Mouse (Mus musculus) embryonic facial prominence, embryonic 14.5 days (tissue): ENCODE data around the gene Slit1. TPM values are rescaled to one million over a fixed set of nuclear protein-coding genes. Genes with fewer than 3 reads are reported as not detected.

Source experiments
- ATAC-seq: fragments of 200-750 bp; cut with Nextera tagmentation; 2 replicates; pipeline ENCODE4 v1.8.0; 2017; ENCODE audit warnings: low read depth, moderate number of reproducible peaks, moderate TSS enrichment
- DNase-seq: peaks from one replicate; pipeline ENCODE4 v3.0.0-alpha.2; 2015; ENCODE audit warnings: low spot score
- H3K27ac ChIP-seq: fragments of 300-500 bp; sonication (generic); replicated peaks from 2 replicates; pipeline ENCODE4 v1.5.1; 2014; ENCODE audit warnings: low read depth, mild to moderate bottlenecking, low read length, moderate library complexity
- H3K27me3 ChIP-seq: fragments of 300-500 bp; sonication (generic); replicated peaks from 2 replicates; pipeline ENCODE4 v1.6.1; 2014; ENCODE audit warnings: low read length; ENCODE audit not compliant: control insufficient read depth, insufficient read depth
- H3K36me3 ChIP-seq: fragments of 300-500 bp; sonication (generic); 2 replicates; pipeline ENCODE4 v1.6.1; 2014; ENCODE audit warnings: low read length, mixed read lengths; ENCODE audit not compliant: control insufficient read depth, insufficient read depth
- H3K4me1 ChIP-seq: fragments of 300-500 bp; sonication (generic); 2 replicates; pipeline ENCODE4 v1.6.1; 2014; ENCODE audit warnings: antibody characterized with exemption, low read length; ENCODE audit not compliant: control insufficient read depth, insufficient read depth
- H3K4me2 ChIP-seq: fragments of 300-500 bp; sonication (generic); 2 replicates; pipeline ENCODE4 v1.6.1; 2014; ENCODE audit warnings: low read depth, mild to moderate bottlenecking, low read length, moderate library complexity, mixed read lengths
- H3K4me3 ChIP-seq: fragments of 300-500 bp; sonication (generic); 2 replicates; pipeline ENCODE4 v1.5.1; 2014; ENCODE audit warnings: low read depth, mild to moderate bottlenecking, low read length
- H3K9ac ChIP-seq: fragments of 300-500 bp; sonication (generic); 2 replicates; pipeline ENCODE4 v1.6.1; 2014; ENCODE audit warnings: low read depth, mild to moderate bottlenecking, low read length, moderate library complexity, mixed read lengths
- H3K9me3 ChIP-seq: fragments of 300-500 bp; sonication (generic); 2 replicates; pipeline ENCODE4 v1.6.1; 2016; ENCODE audit warnings: low read length; ENCODE audit not compliant: control insufficient read depth
- WGBS: fragments of 180-500 bp; shearing (Covaris S2); extraction: QIAGEN DNeasy Blood & Tissue Kit; methylation state at CpG from one replicate; pipeline ENCODE4 v1.1.7; 2014; 5-methylcytosine and 5-hydroxymethylcytosine counted together
- polyA plus RNA-seq: library from polyadenylated mRNA; unstranded; fragments of >200 nt; fragmentation: Nextera tagmentation; extraction: Ambion mirVana; gene quantifications from 2 replicates; pipeline ENCODE4 v1.2.1, GENCODE M21; 2014

The Slit1 gene
- polyA plus RNA-seq, 1 experiment from 2014 or later, result 1.7 TPM

DNA sequence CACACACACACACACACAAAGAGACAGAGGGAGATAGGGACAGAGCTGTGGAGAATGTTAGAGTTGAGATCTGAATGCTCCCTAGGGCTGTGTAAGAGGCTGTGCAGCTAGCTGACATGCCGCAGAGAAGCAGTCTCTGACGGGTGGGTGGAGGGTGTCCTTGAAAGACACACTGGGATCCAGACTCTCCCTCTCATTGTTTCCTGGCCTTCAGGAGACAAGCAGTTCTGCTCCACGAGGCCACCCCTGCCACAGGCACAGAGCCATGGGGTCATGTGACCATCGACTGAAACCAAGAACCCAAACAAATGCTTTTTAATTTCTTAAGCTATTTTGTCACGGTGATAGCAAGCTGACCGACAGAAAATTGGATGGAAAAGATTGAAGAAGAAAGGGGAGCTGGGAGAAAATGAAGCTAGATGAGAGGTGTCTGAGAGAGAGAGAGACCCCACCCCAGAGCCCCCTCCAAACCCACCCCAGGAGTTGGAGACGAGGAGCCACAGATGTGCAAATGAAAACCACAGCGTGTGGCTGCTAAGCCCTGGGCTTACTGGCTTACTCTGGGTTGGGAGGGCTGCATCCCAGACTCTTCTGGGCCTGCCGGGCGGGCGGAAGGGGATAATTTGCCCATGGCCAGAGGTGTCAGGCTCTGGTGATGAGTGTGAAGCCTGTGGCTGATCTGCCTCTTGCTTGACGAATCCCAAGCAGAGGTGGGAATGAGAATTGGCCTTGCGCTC, 79.8 kb downstream of the Slit1 start:
- DNase-seq (no peak), ATAC-seq (no peak)
- no peak overlapping the region for H3K4me2 ChIP-seq

DNA sequence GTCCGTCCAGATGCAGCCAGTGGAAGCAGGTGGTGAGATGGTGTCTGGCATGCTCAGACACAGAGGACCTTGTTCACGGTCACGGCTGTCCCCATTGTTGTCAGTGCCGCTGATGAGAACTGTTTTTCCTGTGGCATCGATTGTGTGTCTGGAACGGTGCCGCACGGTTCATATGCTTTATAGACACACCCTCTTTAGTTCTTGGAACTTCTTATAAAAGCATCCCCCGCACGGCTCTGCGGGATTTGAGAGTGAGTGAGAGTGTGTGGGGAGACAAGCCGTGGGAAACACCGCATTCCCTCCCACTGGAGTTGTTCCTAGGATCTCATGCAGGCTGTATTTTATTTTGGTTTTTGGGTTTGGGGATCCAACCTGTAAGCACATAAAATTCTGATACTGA, 82.0 kb downstream of the Slit1 start:
- Histone ChIP-seq H3K9ac (no peak overlapping the region), H3K27me3 (peaks cover 35% of the 10 kb centered on the region), H3K27ac (no peak overlapping the region), H3K4me1 (no peaks in the 10 kb centered on the region), H3K36me3 (no peaks in the 10 kb centered on the region), H3K9me3 (no peaks in the 10 kb centered on the region), H3K4me3 (no peak overlapping the region), H3K4me2 (no peak overlapping the region)
- DNase-seq (no peak), ATAC-seq (no peak)
- WGBS, result 84% methylated on average over 13 of the region's 13 CpGs

More for the DNA sequence above, 79.8 kb downstream of the Slit1 start:
- Histone ChIP-seq H3K4me3 (no peak overlapping the region), H3K9ac (no peak overlapping the region), H3K9me3 (no peaks in the 10 kb centered on the region), H3K4me1 (no peaks in the 10 kb centered on the region), H3K36me3 (no peaks in the 10 kb centered on the region), H3K27ac (no peak overlapping the region), H3K27me3 (peaks cover 17% of the 10 kb centered on the region)
- 3% methylated on average over 10 of the region's 13 CpGs for WGBS

DNA sequence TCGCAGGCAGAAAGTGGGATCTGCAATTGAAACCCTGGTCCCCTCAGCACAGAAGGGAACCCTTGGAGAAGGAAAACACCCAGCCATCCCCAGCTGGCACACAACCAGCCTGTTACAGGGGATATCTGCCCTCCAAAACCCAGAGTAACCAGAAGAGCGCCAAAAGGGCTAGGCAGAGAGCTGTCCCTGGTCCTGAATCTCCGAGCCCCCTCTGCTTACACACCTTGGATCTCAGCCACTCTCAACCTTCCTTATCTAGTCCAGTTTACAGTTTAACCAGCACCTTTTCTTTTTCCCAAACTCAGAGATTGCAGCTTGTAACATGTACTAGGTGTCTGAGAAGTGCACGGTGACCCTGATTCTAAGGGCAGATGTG, 82.5 kb downstream of the Slit1 start:
- DNase-seq, result peak; percentile 84
- H3K27me3 ChIP-seq, result peaks cover 38% of the 10 kb centered on the region
- WGBS, result 22% methylated on average over 4 of the region's 4 CpGs

GRCm38 (mm10) chr19:41660294-41660998, 83.0 kb downstream of the Slit1 start:
- ATAC-seq (no peak), DNase-seq (no peak)
- Histone ChIP-seq H3K27me3 (peaks cover 38% of the 10 kb centered on the region), H3K4me1 (no peaks in the 10 kb centered on the region), H3K9ac (no peak overlapping the region), H3K27ac (no peak overlapping the region), H3K4me2 (no peak overlapping the region), H3K36me3 (no peaks in the 10 kb centered on the region), H3K9me3 (no peaks in the 10 kb centered on the region), H3K4me3 (no peak overlapping the region)
- WGBS, result 63% methylated on average over 16 of the region's 17 CpGs

More for the DNA sequence above, 82.5 kb downstream of the Slit1 start:
- Histone ChIP-seq H3K9me3 (no peaks in the 10 kb centered on the region), H3K27ac (no peak overlapping the region), H3K4me2 (no peak overlapping the region), H3K9ac (no peak overlapping the region), H3K4me3 (no peak overlapping the region), H3K36me3 (no peaks in the 10 kb centered on the region), H3K4me1 (no peaks in the 10 kb centered on the region)
- no peak for ATAC-seq

GRCm38 (mm10) chr19:41657446-41657845, 86.0 kb downstream of the Slit1 start:
- no peak overlapping the region for H3K9ac ChIP-seq
- no peak for DNase-seq
- no peak overlapping the region for H3K4me3 ChIP-seq
- ATAC-seq, result no peak
- WGBS, result 15% methylated on average over 9 of the region's 9 CpGs
- H3K4me1 ChIP-seq, result no peaks in the 10 kb centered on the region
- H3K27me3 ChIP-seq, result peaks cover 23% of the 10 kb centered on the region
- no peak overlapping the region for H3K4me2 ChIP-seq
- H3K27ac ChIP-seq, result no peak overlapping the region
- H3K36me3 ChIP-seq, result no peaks in the 10 kb centered on the region
- H3K9me3 ChIP-seq, result no peaks in the 10 kb centered on the region

- no peak overlapping the region for H3K4me3 ChIP-seq
- H3K4me1 ChIP-seq, result no peaks in the 10 kb centered on the region
- no peak overlapping the region for H3K9ac ChIP-seq
- H3K9me3 ChIP-seq, result no peaks in the 10 kb centered on the region
- H3K36me3 ChIP-seq, result no peaks in the 10 kb centered on the region
- ATAC-seq (no peak), DNase-seq (no peak)
- WGBS, result 75% methylated on average over 14 of the region's 14 CpGs
- H3K4me2 ChIP-seq, result no peak overlapping the region
- peaks cover 23% of the 10 kb centered on the region for H3K27me3 ChIP-seq
- no peak overlapping the region for H3K27ac ChIP-seq
These were observed 86.8 kb downstream of the Slit1 start for GRCm38 (mm10) chr19:41656671-41657070.

- peak; percentile 68 for DNase-seq
- Histone ChIP-seq H3K9me3 (no peaks in the 10 kb centered on the region), H3K36me3 (no peaks in the 10 kb centered on the region), H3K27ac (no peak overlapping the region), H3K27me3 (peaks cover 23% of the 10 kb centered on the region), H3K4me1 (no peaks in the 10 kb centered on the region), H3K4me3 (no peak overlapping the region), H3K4me2 (no peak overlapping the region), H3K9ac (no peak overlapping the region)
- 8% methylated on average over 8 of the region's 9 CpGs for WGBS
- ATAC-seq, result no peak
These were observed 87.5 kb downstream of the Slit1 start for GRCm38 (mm10) chr19:41655970-41656369.

GRCm38 (mm10) chr19:41655089-41655783, 88.2 kb downstream of the Slit1 start:
- no peak overlapping the region for H3K4me3 ChIP-seq
- DNase-seq (no peak), ATAC-seq (no peak)
- H3K9me3 ChIP-seq, result no peaks in the 10 kb centered on the region
- no peaks in the 10 kb centered on the region for H3K4me1 ChIP-seq
- no peak overlapping the region for H3K9ac ChIP-seq
- H3K27me3 ChIP-seq, result peaks cover 23% of the 10 kb centered on the region
- H3K4me2 ChIP-seq, result no peak overlapping the region
- H3K27ac ChIP-seq, result no peak overlapping the region
- no peaks in the 10 kb centered on the region for H3K36me3 ChIP-seq
- WGBS, result 21% methylated on average over 6 of the region's 6 CpGs
